Mouse (Mus musculus) C2C12 (cell line): ENCODE measurements around the gene Ralgps2.

Experiments used
- CEBPB ChIP-seq: IDR thresholded peaks from one replicate; pipeline ENCODE4 v1.6.1; 2011; ENCODE audit warnings: low read depth, mild to moderate bottlenecking, control low read depth, moderate library complexity
- CTCF ChIP-seq: IDR thresholded peaks from one replicate; pipeline ENCODE4 v1.5.1; 2011; ENCODE audit not compliant: control insufficient read depth, insufficient read depth, insufficient read length
- MYOG ChIP-seq: IDR thresholded peaks from one replicate; pipeline ENCODE4 v1.6.1; 2011; ENCODE audit not compliant: control insufficient read depth, insufficient read length; ENCODE audit errors: extremely low read depth
- USF1 ChIP-seq: IDR thresholded peaks from one replicate; pipeline ENCODE4 v1.6.1; 2011; ENCODE audit warnings: low read depth, mild to moderate bottlenecking, control low read depth, moderate library complexity

DNA sequence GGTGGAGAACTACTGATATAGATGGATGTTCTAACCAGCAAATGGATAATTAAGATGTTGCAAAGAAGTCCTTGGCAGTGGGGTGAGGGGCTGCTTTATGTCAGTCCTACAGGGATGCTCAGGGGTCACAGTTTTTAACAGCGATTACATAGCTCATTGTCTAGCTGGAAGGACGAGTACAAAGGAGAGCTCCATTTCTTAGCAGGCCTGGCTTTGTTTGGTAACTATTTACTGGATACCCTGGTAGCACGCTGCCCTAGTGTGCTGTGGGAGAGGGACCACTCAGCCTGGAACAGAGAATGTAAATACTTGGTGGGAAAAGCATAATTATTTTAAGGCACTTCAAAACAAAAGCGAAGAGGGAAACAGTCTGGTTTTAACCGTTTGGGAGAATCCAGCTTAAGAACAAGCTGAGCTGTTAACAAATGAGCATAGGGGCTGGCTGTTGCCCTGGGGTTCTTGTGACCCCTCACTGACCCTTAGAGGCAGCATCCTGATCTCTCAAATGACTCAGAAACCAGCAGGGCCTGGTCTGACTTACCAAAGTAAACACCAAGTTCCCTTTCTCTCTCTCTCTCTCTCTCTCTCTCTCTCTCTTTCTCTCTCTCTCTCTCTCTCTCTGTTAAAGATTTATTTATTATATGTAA is 149.5 kb downstream of the Ralgps2 start:
- TF ChIP-seq CTCF (no peak), USF1 (no peak), CEBPB (no peak), MYOG (no peak)
